Mouse (Mus musculus): ENCODE data around the gene Ambra1. TPM values are rescaled to one million over a fixed set of nuclear protein-coding genes. Genes with fewer than 3 reads are reported as not detected.
A peak's percentile ranks its signal among the peaks of the same experiment; 100 is the strongest.

The Ambra1 gene
- polyA plus RNA-seq, 1 experiment from 2014 or later: 18.6 TPM

GRCm38 (mm10) chr2:91771921-91772705, 42.2 kb downstream of the Ambra1 start:
- Histone ChIP-seq H3K36me3 (ENCODE audit: control insufficient read depth, insufficient read depth, low read length) (peaks cover 14% of the 10 kb centered on the region; the same call in 1 of the 2 replicates), H3K27me3 (ENCODE audit: control insufficient read depth, insufficient read depth, low read length) (no peaks in the 10 kb centered on the region), H3K27ac (replicated peaks; ENCODE audit: low read depth, low read length) (no peak overlapping the region), H3K4me3 (ENCODE audit: low read depth, low read length) (no peak overlapping the region), H3K4me1 (ENCODE audit: control insufficient read depth, insufficient read depth, low read length) (no peaks in the 10 kb centered on the region), H3K9me3 (ENCODE audit: control insufficient read depth, low read length) (no peaks in the 10 kb centered on the region), H3K4me2 (ENCODE audit: low read depth, severe bottlenecking) (no peak overlapping the region), H3K9ac (ENCODE audit: low read length) (no peak overlapping the region)
- WGBS: 95% methylated on average over 17 of the region's 17 CpGs
- ATAC-seq (ENCODE audit: insufficient number of reproducible peaks, low FRiP score, low TSS enrichment, low read depth) (no peak), DNase-seq (ENCODE audit: low spot score) (no peak)

DNA sequence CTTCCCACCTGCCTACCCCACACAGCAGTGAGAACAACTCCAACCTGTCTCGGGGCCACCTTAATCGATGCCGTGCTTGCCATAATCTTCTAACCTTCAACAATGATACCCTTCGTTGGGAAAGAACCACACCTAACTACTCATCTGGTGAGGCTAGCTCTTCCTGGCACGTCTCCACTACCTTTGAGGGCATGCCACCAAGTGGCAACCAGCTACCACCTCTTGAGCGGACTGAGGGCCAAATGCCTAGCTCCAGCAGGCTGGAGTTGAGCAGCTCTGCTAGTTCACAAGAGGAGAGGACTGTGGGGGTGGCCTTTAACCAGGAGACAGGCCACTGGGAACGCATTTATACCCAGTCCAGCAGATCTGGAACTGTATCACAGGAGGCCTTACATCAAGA, 43.4 kb downstream of the Ambra1 start:
- H3K36me3 ChIP-seq (ENCODE audit: control insufficient read depth, insufficient read depth, low read length): peaks cover 14% of the 10 kb centered on the region; the same call in 1 of the 2 replicates
- WGBS: 94% methylated on average over 7 of the region's 7 CpGs
- DNase-seq (ENCODE audit: low spot score): no peak

GRCm38 (mm10) chr2:91779166-91779565, 49.2 kb downstream of the Ambra1 start:
- ATAC-seq (ENCODE audit: insufficient number of reproducible peaks, low FRiP score, low TSS enrichment, low read depth) (no peak), DNase-seq (ENCODE audit: low spot score) (peak; percentile 32)
- H3K4me3 ChIP-seq (ENCODE audit: low read depth, low read length): no peak overlapping the region
- H3K9ac ChIP-seq (ENCODE audit: low read length): no peak overlapping the region
- H3K4me1 ChIP-seq (ENCODE audit: control insufficient read depth, insufficient read depth, low read length): no peaks in the 10 kb centered on the region
- WGBS: 72% methylated on average over 3 of the region's 3 CpGs
- no peaks in the 10 kb centered on the region for H3K36me3 ChIP-seq (ENCODE audit: control insufficient read depth, insufficient read depth, low read length)
- H3K27me3 ChIP-seq (ENCODE audit: control insufficient read depth, insufficient read depth, low read length): no peaks in the 10 kb centered on the region
- H3K4me2 ChIP-seq (ENCODE audit: low read depth, severe bottlenecking): no peak overlapping the region
- H3K27ac ChIP-seq (replicated peaks; ENCODE audit: low read depth, low read length): no peak overlapping the region
- H3K9me3 ChIP-seq (ENCODE audit: control insufficient read depth, low read length): no peaks in the 10 kb centered on the region

More for the DNA sequence above, 43.4 kb downstream of the Ambra1 start:
- no peaks in the 10 kb centered on the region for H3K4me1 ChIP-seq (ENCODE audit: control insufficient read depth, insufficient read depth, low read length)
- no peak overlapping the region for H3K4me2 ChIP-seq (ENCODE audit: low read depth, severe bottlenecking)
- H3K9me3 ChIP-seq (ENCODE audit: control insufficient read depth, low read length): no peaks in the 10 kb centered on the region
- no peak for ATAC-seq (ENCODE audit: insufficient number of reproducible peaks, low FRiP score, low TSS enrichment, low read depth)
- no peak overlapping the region for H3K9ac ChIP-seq (ENCODE audit: low read length)
- no peaks in the 10 kb centered on the region for H3K27me3 ChIP-seq (ENCODE audit: control insufficient read depth, insufficient read depth, low read length)
- no peak overlapping the region for H3K4me3 ChIP-seq (ENCODE audit: low read depth, low read length)
- H3K27ac ChIP-seq (replicated peaks; ENCODE audit: low read depth, low read length): no peak overlapping the region

GRCm38 (mm10) chr2:91791621-91792020, 61.7 kb downstream of the Ambra1 start:
- Histone ChIP-seq H3K4me3 (ENCODE audit: low read depth, low read length) (no peak overlapping the region), H3K9me3 (ENCODE audit: control insufficient read depth, low read length) (no peaks in the 10 kb centered on the region), H3K27me3 (ENCODE audit: control insufficient read depth, insufficient read depth, low read length) (no peaks in the 10 kb centered on the region), H3K4me1 (ENCODE audit: control insufficient read depth, insufficient read depth, low read length) (no peaks in the 10 kb centered on the region), H3K36me3 (ENCODE audit: control insufficient read depth, insufficient read depth, low read length) (no peaks in the 10 kb centered on the region), H3K4me2 (ENCODE audit: low read depth, severe bottlenecking) (no peak overlapping the region), H3K9ac (ENCODE audit: low read length) (no peak overlapping the region), H3K27ac (replicated peaks; ENCODE audit: low read depth, low read length) (no peak overlapping the region)
- WGBS: 18% methylated on average over 2 of the region's 2 CpGs
- no peak for DNase-seq (ENCODE audit: low spot score)
- no peak for ATAC-seq (ENCODE audit: insufficient number of reproducible peaks, low FRiP score, low TSS enrichment, low read depth)

GRCm38 (mm10) chr2:91792346-91792745, 62.4 kb downstream of the Ambra1 start:
- Histone ChIP-seq H3K27me3 (ENCODE audit: control insufficient read depth, insufficient read depth, low read length) (no peaks in the 10 kb centered on the region), H3K9ac (ENCODE audit: low read length) (no peak overlapping the region), H3K4me3 (ENCODE audit: low read depth, low read length) (no peak overlapping the region), H3K36me3 (ENCODE audit: control insufficient read depth, insufficient read depth, low read length) (no peaks in the 10 kb centered on the region), H3K27ac (replicated peaks; ENCODE audit: low read depth, low read length) (no peak overlapping the region), H3K9me3 (ENCODE audit: control insufficient read depth, low read length) (no peaks in the 10 kb centered on the region), H3K4me2 (ENCODE audit: low read depth, severe bottlenecking) (no peak overlapping the region), H3K4me1 (ENCODE audit: control insufficient read depth, insufficient read depth, low read length) (no peaks in the 10 kb centered on the region)
- DNase-seq (ENCODE audit: low spot score) (no peak), ATAC-seq (ENCODE audit: insufficient number of reproducible peaks, low FRiP score, low TSS enrichment, low read depth) (no peak)
- whole genome bisulfite sequencing: 71% methylated on average over 1 of the region's 1 CpGs

- Histone ChIP-seq H3K4me3 (ENCODE audit: low read depth, low read length) (no peak overlapping the region), H3K9ac (ENCODE audit: low read length) (no peak overlapping the region), H3K4me2 (ENCODE audit: low read depth, severe bottlenecking) (no peak overlapping the region), H3K9me3 (ENCODE audit: control insufficient read depth, low read length) (no peaks in the 10 kb centered on the region), H3K4me1 (ENCODE audit: control insufficient read depth, insufficient read depth, low read length) (no peaks in the 10 kb centered on the region), H3K36me3 (ENCODE audit: control insufficient read depth, insufficient read depth, low read length) (no peaks in the 10 kb centered on the region), H3K27me3 (ENCODE audit: control insufficient read depth, insufficient read depth, low read length) (no peaks in the 10 kb centered on the region), H3K27ac (replicated peaks; ENCODE audit: low read depth, low read length) (no peak overlapping the region)
- DNase-seq (ENCODE audit: low spot score) (no peak), ATAC-seq (ENCODE audit: insufficient number of reproducible peaks, low FRiP score, low TSS enrichment, low read depth) (no peak)
- WGBS: 72% methylated on average over 2 of the region's 2 CpGs
These were observed 64.5 kb downstream of the Ambra1 start for GRCm38 (mm10) chr2:91794466-91794865.

- DNase-seq (ENCODE audit: low spot score) (no peak), ATAC-seq (ENCODE audit: insufficient number of reproducible peaks, low FRiP score, low TSS enrichment, low read depth) (no peak)
- Histone ChIP-seq H3K4me2 (ENCODE audit: low read depth, severe bottlenecking) (no peak overlapping the region), H3K27me3 (ENCODE audit: control insufficient read depth, insufficient read depth, low read length) (no peaks in the 10 kb centered on the region), H3K9me3 (ENCODE audit: control insufficient read depth, low read length) (no peaks in the 10 kb centered on the region), H3K27ac (replicated peaks; ENCODE audit: low read depth, low read length) (no peak overlapping the region), H3K9ac (ENCODE audit: low read length) (no peak overlapping the region), H3K36me3 (ENCODE audit: control insufficient read depth, insufficient read depth, low read length) (no peaks in the 10 kb centered on the region), H3K4me3 (ENCODE audit: low read depth, low read length) (no peak overlapping the region), H3K4me1 (ENCODE audit: control insufficient read depth, insufficient read depth, low read length) (no peaks in the 10 kb centered on the region)
- WGBS: 81% methylated on average over 3 of the region's 3 CpGs
These were observed 65.2 kb downstream of the Ambra1 start for GRCm38 (mm10) chr2:91795091-91795490.

DNA sequence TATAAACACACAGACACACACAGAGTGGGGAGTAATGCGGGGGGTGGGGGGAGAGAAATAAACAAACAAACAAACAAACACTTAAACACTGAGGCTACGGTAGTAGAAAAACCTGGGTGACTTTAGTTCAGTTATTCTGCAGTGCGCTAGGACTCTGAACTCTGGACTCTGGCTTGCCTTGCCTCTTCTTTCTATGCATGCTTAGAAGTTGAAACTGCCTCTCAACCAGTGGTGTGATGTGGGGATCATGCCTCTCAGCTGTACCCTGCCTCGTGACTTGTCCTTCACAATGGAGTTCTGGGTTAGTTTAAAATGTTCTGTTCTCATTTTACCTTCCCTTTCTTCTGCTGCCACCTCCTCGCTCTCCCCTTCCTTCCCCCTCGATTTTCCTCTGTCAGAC, 81.5 kb downstream of the Ambra1 start:
- no peaks in the 10 kb centered on the region for H3K27me3 ChIP-seq (ENCODE audit: control insufficient read depth, insufficient read depth, low read length)
- WGBS: 94% methylated on average over 6 of the region's 6 CpGs
- ATAC-seq (ENCODE audit: insufficient number of reproducible peaks, low FRiP score, low TSS enrichment, low read depth) (no peak), DNase-seq (ENCODE audit: low spot score) (no peak)
- H3K4me2 ChIP-seq (ENCODE audit: low read depth, severe bottlenecking): no peak overlapping the region
- no peak overlapping the region for H3K9ac ChIP-seq (ENCODE audit: low read length)
- no peaks in the 10 kb centered on the region for H3K4me1 ChIP-seq (ENCODE audit: control insufficient read depth, insufficient read depth, low read length)
- H3K9me3 ChIP-seq (ENCODE audit: control insufficient read depth, low read length): no peaks in the 10 kb centered on the region
- peaks cover 2% of the 10 kb centered on the region; the same call in 1 of the 2 replicates for H3K36me3 ChIP-seq (ENCODE audit: control insufficient read depth, insufficient read depth, low read length)
- no peak overlapping the region for H3K27ac ChIP-seq (replicated peaks; ENCODE audit: low read depth, low read length)
- no peak overlapping the region for H3K4me3 ChIP-seq (ENCODE audit: low read depth, low read length)

- Histone ChIP-seq H3K9ac (ENCODE audit: low read length) (no peak overlapping the region), H3K9me3 (ENCODE audit: control insufficient read depth, low read length) (no peaks in the 10 kb centered on the region), H3K27me3 (ENCODE audit: control insufficient read depth, insufficient read depth, low read length) (no peaks in the 10 kb centered on the region), H3K4me1 (ENCODE audit: control insufficient read depth, insufficient read depth, low read length) (no peaks in the 10 kb centered on the region), H3K36me3 (ENCODE audit: control insufficient read depth, insufficient read depth, low read length) (no peaks in the 10 kb centered on the region), H3K27ac (replicated peaks; ENCODE audit: low read depth, low read length) (no peak overlapping the region), H3K4me2 (ENCODE audit: low read depth, severe bottlenecking) (no peak overlapping the region), H3K4me3 (ENCODE audit: low read depth, low read length) (no peak overlapping the region)
- no peak for ATAC-seq (ENCODE audit: insufficient number of reproducible peaks, low FRiP score, low TSS enrichment, low read depth)
- no peak for DNase-seq (ENCODE audit: low spot score)
These were observed 86.8 kb downstream of the Ambra1 start for GRCm38 (mm10) chr2:91816741-91817140.
